Mouse (Mus musculus): ENCODE results near the gene Tpd52l2.

Gene Tpd52l2

DNA sequence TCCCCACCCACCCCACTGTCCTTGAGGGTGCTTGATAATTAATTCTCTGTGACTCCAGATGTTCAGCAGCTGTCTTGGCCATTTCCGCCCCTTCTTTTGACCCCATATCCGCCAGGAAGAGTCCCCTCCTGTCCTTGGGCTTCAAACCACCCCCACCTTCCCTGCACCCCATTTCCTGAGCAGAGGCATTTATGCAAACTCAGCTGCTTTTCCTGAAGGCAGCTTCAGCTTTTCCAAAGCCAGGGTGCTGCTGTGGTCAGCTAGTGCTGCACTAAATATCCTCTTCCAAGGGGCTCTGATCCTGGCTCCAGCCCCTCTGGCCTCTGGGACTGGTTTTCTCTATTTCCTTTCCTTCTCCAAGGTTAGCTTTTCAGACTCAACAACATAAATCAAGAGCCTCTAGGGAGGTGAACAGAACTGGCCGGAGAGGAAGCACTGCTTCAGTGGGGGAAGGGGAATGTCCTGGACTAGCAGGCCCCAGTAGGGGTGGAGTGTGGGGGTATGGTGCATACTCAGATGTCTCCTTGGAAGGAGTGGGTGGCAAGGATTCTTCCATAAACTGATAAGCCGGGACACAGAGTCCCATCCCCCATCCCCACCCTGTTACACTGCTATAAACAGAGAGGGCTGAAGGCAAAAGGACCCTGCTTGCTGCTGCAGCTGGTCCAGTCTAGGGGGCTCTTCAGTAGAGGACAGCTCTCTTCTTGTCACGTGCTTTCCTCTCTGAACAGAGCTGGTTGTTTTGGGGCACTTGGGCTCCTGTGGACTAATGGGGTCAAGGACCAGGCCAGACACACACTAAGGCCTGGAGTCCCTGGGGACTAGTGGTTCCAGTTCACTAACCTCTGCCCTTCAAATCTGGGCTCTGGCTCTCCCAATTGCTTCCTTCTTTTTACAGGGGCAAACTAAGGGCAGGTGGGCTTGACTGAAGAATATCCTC lies 9.3 kb upstream of the Tpd52l2 start:
- DNase-seq: no peak

DNA sequence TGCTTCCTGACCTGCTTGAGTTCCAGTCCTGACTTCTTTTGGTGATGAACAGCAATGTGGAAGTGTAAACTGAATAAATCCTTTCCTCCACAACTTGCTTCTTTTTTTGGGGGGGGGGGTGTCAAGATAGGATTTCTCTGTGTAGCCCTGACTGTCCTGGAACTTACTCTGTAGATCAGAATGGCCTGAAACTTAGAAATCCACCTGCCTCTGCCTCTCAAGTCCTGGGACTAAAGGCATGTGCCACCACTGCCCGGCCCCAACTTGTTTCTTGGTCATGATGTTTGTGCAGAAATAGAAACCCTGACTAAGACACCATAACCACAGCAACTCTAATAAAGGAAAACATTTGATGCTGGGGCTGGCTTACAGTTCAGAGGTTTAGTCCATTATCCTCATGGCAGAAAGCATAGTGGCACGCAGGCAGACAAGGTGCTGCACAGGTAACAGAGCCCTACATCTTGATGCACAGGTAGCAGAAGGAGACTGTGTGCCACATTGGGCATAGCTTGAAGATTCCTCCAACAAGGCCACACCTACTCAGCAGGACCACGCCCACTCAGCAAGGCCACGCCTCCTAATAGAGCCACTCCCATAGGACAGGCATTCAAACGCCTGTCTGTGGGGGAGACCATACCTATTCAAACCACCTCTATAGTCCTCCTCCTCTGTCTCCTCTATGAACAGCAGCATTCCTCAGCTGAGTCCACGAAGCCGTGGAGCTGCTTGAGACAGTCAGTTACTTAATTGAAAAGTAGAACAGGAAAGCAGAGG lies 5.3 kb upstream of the Tpd52l2 start:
- peak; percentile 89 for DNase-seq

DNA sequence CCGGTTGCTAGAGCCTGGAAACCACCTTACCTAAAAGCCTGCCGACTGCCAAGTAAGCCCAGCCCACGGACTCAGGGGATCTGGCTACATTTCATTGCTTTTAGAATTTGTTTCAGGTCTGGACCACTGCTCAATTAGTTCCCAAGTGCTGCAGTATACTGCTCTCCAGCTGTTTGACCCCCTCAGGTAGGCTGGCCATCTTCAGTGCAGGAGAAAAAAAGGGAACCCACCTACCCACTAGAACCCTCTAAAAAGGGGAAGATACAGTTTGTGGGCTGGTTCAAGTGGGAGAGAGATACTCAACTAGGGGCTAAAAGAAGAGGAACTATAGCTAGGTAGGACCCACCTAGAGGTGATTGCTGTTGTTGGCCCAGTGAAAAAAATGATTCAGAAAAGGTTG lies 4.7 kb upstream of the Tpd52l2 start:
- peak in 1 of 2 experiments; percentile 68 for DNase-seq

DNA sequence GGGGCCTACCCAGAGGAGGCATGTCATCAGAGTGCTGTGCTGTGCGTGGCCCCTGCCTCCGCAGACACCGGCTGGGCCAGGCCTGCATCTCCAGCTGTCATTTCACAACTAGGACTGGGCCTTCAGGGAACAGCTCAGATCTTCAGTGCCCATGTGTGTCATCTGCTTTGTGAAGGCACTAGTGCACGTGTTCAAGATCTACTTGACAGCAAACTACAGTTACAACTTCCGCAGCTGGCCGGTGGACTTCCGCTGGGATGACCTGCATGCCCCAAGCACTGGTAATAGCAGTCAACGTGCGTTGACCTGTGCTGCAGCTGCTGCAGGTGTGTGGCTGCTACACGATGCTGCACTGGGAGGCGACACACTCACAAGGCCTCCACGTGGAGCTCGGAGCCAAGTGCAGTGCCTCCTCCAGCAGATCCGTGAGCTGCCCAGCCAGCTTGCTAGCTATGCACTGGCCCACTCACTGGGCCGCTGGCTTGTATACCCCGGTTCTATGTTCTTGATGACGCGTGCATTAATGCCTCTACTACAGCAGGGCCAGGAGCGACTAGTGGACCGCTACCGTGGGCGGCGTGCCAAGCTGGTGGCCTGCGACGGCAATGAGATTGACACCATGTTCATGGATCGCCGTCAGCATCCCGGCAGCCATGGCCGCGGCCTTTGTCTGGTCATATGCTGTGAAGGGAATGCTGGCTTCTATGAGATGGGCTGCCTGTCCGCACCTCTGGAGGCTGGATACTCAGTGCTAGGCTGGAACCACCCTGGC lies 3.6 kb upstream of the Tpd52l2 start, which contains the start of gene Abhd16b:
Abhd16b (plus strand) TSS at position 51 of the 772 bp plus-strand sequence.
- DNase-seq: no peak

DNA sequence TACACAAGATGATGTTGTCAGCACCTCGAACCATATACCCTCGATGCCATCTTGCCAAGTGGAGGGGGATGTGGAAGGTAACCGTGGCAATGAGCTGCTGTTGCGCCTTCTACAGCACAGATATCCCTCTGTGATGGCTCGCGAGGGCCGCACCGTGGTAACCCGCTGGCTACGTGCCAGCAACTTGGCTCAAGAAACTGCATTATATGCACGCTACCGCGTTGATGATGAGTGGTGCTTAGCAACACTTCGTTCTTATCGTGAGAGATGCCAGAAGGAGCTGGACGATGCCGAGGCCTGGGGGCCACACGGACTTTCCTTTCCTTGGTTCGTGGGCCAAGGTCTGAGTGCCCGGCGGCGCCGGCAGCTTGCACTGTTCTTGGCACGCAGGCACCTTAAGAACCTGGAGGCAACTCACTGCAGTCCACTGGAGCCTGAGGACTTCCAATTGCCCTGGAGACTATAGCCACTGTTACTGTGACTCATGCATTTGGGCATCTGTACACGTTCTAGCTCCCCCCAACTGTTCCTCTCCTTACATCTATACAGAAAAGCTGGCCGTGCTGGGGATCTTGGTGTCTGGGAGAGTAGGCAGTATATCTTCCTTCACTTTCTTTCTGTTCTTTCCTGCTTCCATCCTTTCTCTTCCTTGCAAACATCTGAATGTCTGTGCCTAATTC lies 2.5 kb upstream of the Tpd52l2 start:
- DNase-seq: no peak

DNA sequence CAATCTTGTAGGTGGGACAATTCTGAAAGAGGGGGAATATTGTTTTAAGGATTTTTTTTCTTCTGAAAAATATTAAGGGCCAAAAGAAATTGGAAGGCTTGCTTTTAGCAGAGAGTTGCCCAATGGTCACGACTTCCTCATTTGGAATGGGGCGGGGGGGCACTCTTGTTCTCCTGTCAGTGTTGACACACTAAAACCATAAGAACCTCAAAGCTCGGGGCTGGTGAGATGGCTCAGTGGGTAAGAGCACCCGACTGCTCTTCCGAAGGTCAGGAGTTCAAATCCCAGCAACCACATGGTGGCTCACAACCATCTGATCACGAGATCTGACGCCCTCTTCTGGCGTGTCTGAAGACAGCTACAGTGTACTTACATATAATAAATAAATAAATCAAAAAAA lies 1.1 kb upstream of the Tpd52l2 start:
- peak; percentile 49 to 61 for DNase-seq

DNA sequence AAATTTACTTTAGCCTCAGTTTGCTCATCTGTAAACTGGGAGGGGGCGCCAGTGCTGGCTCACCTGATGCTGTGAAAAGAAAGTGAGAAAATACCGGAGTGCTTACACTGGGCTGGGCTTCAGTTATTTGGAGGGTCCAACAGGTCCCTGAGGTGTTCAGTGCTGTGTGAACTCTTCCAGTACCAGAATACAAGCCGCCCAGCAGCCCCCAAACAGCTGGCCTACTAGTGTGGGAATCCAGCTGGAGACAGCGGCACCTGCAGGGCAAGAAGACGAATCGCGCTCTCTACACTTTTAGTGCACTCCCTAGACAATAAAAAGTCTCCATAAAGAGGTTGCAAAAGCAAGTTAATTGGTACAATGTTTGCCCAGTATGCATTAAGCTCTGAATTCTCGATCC lies 661 bp upstream of the Tpd52l2 start:
- peak; percentile 76 to 79 for DNase-seq

DNA sequence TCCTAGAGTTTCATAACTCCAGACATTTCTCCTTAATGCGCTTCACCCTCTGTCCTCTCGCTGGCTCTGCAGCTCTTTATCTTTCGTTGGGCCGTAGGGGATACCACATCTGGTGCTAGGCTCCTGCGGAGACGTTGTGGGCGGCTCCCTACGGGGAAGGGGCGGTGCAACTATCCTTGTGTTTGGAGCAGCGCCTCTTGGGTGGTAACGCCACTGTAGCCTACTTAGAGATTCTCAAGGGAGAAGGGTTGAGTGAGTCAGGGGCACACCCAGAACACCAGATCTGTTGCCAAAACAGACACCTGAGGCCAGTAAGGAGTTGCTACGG lies 570 bp downstream of the Tpd52l2 start:
- peak; percentile 65 to 75 for DNase-seq

DNA sequence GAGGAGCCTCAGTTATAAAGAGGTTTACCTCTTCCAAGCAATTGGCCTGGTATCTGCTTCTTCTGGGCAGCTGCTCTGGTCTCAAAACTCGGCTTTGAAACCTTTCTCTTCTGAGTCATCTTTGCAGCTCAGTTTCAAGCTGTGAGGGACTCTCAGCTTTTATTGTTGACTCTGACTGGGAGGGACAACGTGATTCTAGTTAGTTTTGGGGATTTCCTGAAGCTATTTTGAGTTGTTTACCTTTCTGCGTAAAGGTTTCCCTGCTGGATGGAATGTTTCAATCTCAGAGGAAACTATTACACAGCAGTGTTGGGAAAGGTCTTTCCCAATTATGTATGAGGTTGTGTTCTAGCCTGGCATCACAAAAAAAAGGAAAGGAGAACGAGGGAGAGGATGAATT lies 1.7 kb downstream of the Tpd52l2 start:
- no peak for DNase-seq

DNA sequence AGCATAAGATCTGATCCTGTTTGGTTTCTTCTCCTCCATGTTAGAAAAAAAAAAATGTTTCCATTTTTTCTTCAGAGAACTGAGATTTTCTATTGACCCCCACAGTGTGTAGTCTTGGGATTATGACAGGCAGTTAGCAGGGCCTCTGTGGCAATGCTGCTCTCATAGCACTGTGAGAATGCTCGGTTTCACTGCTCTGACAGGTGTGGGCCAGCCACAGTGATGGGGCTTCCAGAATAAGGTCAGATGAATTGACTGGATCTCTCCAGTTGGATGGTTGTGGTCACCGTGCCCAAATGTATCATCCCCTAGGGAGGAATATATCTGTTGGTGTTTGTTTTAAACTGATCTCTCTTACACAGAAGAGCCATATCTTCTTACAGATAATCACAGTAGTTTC lies 12.2 kb downstream of the Tpd52l2 start:
- DNase-seq: no peak

DNA sequence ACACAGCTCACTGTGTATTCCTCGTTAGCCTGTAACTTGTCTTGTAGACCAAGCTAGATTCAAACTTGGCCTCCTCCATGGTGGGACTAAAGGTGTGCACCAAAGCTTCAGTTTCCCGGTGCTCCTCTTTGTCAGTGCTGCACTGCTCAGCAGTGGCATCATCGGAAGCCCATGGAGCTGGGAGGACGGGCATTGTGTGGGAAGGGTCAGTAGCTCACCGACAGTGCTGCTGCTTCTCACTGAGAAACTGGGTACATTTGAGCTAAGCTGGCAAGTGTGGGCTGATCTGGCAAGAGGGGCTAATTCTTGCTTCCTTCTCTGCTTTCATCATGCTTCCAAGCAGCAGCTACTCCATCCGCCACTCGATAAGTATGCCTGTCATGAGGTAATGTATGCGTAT lies 14.3 kb downstream of the Tpd52l2 start:
- DNase-seq: no peak

DNA sequence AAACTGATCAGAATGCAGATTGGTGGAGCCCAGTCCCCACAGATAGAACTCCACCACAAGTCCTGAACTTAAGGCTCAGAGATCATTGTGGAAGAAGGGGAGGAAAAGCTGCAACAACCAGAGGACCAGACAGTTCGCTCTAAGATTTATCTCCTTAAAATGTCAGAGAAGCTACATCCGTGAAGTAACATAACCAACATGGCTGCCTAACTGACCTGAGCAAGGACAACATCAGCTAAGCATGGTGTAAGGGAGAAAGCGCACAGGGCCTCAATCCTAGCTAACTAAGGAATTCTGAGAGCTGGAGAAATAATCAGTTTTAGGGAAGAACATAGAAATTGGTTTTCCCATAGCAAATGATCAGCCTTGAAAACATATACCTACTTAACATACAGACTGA lies 22.3 kb downstream of the Tpd52l2 start:
- no peak for DNase-seq

DNA sequence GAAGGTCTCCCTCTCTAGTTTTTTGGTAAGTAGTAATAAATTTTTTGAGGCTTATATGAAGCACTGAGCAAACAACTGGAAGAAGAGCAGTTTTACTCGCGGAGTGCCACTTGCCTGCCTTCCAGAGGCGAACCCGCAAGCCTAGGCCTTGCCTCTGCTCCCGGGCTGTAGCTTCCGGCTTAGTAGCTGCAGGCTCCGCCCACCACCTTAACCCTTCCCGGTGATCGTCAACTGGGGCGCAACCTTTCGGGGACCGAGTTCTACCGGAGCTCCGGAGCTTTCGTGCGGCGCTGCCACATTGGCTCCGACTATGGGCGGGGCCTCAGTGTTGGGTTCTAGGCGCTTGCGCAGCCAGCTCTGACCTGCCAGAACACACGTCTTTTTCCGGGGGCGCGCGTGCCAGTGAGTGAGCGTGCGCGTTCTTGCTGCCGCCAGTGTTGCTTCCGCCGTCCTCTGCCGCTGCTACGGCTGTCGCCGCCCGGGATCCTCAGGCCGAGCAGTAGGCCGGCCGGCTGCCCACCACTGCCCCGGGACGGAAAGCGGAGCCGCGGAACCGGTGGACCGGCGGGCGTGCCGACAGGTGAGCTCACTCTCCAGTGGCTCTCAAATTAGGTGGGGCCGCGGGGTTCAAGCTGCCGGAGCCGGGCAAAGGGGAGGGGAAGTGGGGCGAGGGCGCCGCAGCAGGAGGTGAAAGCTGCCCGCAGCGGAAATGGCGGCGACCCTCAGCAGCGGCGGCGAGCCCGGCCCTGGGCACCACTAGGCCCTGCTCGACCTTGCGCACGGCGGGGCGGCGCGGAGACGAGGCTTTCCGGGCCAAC lies 23.4 kb downstream of the Tpd52l2 start, which contains the start of gene Dnajc5:
Dnajc5 (plus strand) TSS at position 368 of the 818 bp plus-strand sequence.
- peak; percentile 96 to 97 for DNase-seq

DNA sequence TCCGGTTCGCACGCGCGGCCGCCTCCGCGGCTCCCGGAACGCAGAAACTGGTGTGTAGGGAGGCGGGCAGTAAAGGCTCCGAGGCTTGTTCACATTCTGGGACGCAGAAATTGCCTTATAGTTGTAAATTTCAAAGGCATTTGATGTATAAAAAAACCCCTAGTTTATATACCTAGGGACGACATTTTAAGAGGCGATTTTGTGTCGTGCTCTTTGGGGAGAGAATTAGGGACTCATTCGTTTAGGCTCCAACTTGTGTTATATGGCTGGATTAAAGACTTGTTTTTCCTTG lies 23.9 kb downstream of the Tpd52l2 start:
- no peak for DNase-seq

DNA sequence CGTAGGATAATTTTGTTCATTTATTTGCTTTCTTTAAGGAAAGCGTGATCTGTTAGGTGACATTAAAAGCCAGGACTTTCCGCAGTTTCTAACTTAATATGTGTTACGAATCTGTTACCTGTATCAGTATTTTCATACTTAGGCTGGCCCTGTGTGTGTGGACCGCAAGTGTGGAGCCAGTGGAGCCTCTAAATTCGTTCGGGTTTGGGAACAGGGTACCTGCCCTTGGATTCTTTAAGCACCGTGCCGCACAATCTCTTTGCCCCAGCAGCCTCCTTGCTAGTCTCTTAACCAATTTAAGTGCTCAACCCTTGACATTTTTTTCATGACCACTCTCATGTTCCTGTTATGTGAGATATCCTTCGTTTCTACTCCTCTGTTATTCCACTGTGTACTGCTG lies 24.5 kb downstream of the Tpd52l2 start:
- no peak for DNase-seq

DNA sequence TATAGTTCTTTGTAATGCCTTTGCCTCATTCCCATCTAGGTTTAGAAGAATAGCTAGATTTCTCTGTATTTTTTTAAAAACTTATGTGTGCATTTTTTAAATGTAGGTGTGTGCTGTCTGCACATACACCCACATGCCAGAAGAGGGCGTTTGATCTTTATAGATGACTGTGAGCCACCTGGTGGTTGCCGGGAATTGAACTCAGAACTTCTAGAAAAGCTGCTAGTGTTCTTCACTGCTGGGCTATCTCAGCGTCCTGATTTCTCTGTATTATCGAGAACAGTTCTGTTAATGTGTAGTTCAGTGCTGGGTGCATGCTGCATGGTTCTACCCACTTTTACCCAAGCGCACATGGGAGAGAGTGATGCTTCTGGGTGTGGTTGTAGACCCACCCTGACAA lies 25.9 kb downstream of the Tpd52l2 start:
- DNase-seq: peak; percentile 63 to 71

DNA sequence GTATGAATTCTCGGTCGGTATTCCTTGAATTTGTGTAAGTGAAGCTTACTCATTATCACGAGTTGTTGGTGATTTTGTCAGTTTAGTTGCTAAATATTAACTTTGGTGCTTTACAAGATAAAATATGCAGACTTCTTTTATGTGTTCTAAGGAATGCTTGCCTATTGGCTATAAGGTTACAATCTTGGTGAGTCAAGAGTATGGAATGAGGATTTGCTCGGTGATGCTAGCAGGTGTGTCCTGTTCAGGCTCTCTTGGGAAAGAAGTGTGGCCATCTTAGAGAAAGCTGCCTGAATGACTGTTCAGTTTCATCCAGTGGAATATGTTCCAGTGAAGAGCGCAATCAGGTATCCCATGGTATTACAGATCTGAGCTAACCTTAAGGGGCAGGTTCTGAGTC lies 28.6 kb downstream of the Tpd52l2 start:
- no peak for DNase-seq

DNA sequence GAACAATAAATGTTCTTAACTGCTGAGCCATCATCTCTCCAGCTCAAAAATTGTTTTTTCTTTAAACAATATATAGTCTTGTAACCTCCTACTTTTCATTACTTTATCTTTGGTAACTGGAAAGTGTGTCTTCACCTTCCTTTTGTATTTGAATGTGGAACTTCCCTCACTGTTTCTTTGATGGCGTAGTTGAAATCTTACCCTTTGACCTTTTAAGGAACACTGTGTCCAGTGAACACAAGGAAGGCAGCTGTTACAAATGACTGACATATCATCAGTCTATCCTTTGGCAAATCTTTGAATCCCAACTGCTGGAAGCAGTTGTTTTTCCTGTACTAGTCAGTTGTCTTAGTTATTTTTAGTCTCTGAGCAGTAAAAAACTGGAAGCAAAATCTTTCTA lies 32.1 kb downstream of the Tpd52l2 start:
- no peak for DNase-seq

DNA sequence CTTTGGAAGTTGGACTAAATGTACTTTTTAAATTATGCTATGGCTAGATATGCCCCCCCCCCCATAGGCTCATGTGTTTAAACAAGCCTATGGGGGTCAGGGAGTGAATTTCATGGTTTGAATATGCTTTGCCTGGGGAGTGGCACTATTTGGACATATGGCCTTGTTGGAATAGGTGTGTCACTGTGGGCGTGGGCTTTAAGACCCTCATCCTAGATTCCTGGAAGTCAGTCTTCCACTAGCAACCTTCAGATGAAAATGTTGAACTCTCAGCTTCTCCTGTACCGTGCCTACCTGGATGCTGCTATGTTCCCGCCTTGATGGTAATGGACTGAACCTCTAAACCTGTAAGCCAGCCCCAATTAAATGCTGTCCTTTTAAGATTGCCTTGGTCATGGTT lies 35.6 kb downstream of the Tpd52l2 start:
- no peak for DNase-seq

DNA sequence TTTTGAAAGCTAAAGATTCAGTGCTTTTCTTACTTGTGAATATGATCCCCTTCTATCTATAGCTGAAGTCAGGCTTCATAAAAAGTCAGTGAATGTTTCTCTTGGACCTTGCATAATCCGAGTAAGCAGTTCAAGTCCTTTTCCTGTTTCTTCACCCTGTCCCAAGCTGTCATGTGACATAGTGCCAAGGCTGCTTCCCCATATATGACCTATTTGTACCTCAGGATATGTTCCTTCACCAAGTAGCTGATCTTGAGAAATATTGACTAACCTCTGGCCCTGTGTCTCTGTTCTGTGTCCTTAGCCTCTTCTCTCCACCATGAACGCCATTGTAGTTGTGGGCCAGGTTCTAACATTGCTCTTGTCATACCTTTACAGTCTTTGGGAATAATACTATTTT lies 39.5 kb downstream of the Tpd52l2 start:
- no peak for DNase-seq

DNA sequence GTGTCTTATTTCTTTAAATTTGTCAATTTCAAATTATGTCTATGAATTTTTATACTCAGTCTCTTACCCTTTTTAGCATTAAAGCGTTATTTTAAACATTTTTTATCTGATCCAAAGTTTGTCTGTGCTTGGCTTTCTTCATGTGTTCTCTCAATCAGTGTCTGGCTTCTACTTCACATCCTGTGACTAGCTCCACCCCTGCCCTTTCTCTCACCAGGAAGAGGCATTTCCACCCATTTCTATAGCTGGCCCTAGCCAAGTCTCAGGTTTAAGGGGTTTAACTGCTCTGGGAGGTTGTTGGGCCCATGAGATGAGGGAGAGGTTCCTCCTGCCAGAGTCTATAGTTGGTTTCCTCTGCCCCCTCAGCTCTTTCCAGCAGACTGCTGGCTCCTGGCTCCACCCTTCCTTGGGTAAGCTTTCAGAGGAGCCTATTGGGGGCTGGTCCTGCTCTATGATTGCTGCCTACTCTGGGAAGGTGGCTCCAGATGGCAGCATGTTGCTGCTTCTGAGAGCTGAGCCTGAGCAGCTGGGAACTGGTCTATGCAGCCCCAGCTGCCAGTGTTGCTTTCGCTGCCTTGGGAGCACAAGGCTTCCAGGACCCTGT lies 40.6 kb downstream of the Tpd52l2 start:
- no peak for DNase-seq
